Mouse (Mus musculus): ENCODE measurements around the gene Lamp2.
"Not testable (repeated sequence)": the region's sequence is repeated elsewhere in the genome, so short reads cannot be mapped to it uniquely, and the experiment has no call there.

Gene Lamp2

GRCm38 (mm10) chrX:38455890-38456634 lies at the start of gene Lamp2:
Gene Lamp2 (minus strand): TSS chrX:38456454.
- peak; percentile 84 to 90 for DNase-seq

DNA sequence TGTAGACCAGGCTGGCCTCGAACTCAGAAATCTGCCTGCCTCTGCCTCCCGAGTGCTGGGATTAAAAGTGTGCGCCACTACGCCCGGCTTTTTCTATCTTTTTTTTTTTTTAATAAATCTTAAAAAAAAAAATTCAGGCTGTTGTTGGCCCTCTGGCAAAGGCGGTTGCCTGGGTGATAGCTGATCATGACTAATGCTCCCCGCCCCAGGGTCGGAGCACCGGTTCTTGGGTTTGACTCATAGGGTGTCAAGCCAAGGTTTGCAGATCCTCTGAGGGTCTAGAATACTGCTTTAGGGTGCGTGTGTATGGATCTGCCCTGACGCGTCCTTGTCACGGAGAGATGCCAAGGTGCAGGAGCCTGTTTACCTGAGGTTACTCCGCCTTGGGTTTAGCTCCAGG lies 48.6 kb upstream of the Lamp2 start:
- DNase-seq, result no peak

DNA sequence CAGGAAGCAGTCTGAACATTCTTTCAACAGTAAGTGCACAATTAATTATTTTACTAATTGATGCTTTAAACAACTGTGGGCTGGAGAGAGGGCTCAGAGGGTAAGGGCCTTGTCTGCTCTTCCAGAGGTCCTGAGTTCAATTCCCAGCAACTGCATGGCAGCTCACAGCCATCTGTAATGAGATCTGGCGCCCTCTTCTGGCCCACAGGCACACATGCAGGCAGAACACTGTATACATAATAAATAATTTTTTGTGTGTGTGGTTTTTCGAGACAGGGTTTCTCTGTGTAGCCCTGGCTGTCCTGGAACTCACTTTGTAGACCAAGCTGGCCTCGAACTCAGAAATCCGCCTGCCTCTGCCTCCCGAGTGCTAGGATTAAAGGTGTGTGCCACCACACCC lies 45.9 kb upstream of the Lamp2 start:
- DNase-seq, result not testable (repeated sequence)

GRCm38 (mm10) chrX:38485464-38485863 lies 29.2 kb upstream of the Lamp2 start:
- not testable (repeated sequence) for DNase-seq

DNA sequence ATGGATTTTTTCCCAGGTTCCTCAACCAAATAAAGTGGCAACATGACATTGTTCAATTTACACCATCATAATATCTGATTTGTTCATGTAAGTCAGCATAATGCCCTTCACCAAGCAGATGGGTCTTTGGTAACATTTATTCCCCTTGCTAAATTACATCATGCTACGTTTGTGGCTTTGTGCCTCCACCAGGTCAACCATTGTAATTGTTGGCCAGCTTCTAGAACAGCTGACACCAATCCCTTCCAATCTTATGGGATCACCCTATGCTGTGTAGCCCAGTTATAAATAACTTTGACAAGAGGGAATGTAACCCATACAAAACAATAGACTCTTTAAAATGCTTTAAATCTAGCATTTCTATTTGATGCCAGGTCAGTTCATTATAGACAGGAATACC lies 22.3 kb upstream of the Lamp2 start:
- DNase-seq, result no peak

- peak; percentile 78 to 83 for DNase-seq
Observed at GRCm38 (mm10) chrX:38473537-38474299, 17.5 kb upstream of the Lamp2 start.

GRCm38 (mm10) chrX:38473164-38473536 lies 16.9 kb upstream of the Lamp2 start:
- DNase-seq, result peak in 1 of 2 experiments; percentile 6

DNA sequence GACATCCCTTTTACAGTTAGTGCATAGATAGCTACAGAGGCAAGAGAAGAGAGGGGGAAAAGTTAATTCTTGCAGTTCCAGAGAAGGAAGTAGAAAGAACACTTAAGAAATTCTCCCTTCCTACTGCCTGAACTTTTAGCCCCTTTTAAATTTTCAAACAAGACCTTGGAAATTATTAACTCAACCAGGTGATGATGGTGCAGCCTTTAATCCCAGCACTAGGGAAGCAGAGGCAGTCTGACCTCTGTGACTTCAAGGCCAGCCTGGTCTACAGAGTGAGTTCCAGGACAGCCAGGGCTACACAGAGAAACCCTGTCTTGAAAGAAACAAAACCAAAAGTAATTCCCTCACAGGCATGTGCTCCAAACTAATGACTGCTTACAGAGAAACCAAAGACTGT lies 10.0 kb upstream of the Lamp2 start:
- DNase-seq, result no peak

DNA sequence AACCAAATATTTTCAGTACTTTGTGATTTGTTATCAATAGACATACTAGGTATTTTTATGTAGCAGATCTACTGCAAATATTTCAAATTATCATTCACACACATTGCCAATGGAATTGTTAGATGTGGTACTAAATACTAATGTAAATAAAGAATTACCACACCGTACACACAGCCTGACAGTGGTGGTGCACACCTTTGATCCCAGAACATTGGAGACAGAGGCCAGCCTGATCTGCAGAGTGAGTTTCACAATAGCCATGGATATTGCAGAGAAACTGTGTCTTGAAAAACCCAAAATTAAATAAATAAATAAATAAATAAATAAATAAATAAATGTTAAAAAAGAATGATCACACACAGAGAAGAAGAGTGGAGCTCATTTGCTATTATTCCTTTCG lies 6.9 kb upstream of the Lamp2 start:
- no peak for DNase-seq

- DNase-seq, result no peak
Observed at GRCm38 (mm10) chrX:38462101-38462500, 5.8 kb upstream of the Lamp2 start.

DNA sequence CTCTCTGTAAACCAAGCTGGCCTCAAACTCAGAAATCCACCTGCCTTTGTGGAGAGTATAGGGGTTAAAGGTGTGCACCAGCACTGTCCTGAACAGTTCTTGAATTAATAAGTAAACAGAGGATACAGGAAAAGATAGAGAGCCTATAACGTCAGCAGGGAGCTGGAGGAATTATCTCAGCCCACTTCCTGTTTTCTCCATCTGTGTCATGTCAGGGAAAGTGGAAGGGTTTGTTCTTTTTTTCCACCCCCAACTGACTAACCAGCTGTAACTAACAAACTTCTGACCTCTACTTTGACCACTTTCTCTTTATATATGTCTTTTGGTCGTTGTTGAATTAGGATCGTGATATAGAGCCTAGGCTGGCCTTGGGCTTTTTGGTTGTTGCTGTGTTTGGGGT lies 4.6 kb upstream of the Lamp2 start:
- DNase-seq, result no peak

DNA sequence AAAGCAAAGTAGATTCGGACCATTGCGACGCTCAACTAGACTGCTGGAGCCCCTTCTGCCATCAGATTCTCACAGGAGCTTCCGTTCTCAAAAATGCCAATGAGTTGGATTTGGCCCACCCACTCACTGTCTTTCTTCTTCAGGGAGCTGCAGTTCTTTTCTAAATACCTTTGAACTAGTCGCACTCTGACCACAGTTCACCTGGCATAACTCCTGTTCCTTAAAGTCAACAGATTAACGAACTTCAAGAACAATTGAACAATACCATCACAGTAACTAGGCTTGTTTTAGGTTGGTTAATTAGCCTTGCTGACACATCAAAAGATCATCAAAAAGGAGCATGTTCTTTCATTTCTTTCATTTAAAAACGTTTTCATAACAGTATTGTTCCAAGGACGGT lies 2.8 kb upstream of the Lamp2 start:
- no peak for DNase-seq

GRCm38 (mm10) chrX:38456635-38457006 lies 367 bp upstream of the Lamp2 start:
- no peak for DNase-seq

GRCm38 (mm10) chrX:38455474-38455873 lies 780 bp downstream of the Lamp2 start:
- no peak for DNase-seq

DNA sequence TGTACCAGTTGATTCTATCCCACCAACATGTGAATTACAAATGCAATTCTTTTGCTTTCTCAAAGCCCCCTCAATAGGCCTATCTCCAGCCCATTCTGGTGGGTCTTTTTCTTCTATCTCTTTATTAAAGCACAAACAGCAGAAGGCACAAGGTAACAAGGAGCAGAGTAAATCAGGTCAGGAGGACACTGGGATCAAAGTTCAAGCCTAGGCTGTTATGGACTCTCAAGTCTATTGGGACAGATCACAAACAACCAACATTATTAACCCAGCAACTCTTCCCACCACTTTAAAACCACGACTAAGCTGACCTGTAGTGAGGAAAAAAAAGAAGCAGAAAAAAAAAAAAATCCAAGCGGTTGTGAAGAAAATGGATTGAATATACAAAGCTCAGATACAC lies 1.4 kb downstream of the Lamp2 start:
- DNase-seq, result no peak

DNA sequence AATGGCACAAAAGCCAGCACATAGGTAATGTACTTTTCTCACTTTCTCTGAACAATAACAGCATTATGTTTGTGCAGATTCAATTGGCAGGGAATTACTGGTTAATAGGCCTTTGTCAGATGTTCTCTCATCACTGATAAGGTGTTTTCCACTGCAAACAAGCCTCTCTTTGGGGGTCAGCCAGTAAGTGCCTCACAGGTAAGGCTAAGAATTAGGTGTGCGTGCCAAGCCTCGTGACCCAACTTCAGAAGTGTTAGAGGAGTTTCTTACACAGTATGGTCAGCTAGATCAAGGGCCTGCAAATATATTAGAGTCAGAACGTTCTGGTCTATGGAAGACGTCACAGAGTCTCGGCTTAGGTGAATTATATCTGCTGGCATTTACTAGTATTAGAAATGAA lies 2.3 kb downstream of the Lamp2 start:
- peak; percentile 32 to 62 for DNase-seq

DNA sequence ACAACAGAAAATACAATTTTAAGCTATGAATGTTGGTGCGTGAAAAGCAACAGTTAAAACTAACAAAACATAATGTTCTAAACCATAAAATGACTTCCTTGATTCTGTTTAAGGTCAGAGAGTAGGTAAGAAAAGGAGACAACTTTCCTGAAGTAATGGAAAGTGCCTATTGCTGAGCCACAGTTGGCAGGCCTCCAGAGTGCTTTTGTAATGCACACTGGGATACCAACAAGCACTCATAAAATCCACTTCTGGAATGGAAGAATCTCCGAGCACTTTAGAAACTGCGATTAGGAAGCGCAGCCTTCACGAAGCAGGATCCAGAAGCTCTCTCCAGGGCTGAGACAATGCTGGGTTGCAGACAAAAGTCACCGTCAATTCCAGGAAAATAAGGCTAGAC lies 5.8 kb downstream of the Lamp2 start:
- DNase-seq, result peak; percentile 66 to 70

- peak; percentile 17 to 39 for DNase-seq
Observed at GRCm38 (mm10) chrX:38445705-38446104, 10.5 kb downstream of the Lamp2 start.

DNA sequence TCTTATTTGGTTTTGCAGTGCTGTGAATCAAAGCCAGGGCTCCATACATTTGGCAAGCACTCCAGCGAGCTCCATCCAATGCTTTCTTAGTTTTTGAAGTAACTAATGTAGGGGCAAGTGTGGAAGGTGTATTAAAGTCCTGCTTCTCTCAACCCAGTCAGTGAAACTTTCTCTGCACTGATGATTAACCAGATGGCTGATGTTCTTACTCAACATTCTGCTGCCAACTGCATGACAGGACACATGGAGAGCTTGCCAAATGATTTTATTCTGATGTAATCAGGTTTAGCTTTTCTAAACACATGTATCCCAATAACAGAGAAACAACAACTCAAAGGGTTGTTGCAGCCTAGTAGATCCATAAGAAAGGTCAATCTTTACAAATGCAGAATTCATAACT lies 13.8 kb downstream of the Lamp2 start:
- no peak for DNase-seq

DNA sequence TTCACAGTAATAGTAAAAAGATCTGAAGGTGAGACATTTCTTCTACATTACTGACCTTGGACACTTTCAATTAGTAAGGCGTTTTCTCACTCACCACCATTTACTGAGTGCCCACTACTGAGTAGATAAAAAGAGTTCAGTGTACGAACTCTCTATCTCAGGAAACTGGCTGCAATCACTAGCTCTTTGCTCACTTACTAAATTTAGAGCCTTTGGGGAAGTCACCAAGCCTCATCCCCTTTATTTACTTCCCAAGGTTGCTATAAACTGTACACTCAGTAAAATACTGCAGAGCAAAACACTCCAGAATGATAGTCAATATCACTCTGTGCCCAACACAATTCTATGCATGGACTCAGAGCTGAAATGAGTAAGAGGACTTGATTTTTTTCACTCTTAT lies 16.6 kb downstream of the Lamp2 start:
- DNase-seq, result no peak

GRCm38 (mm10) chrX:38438147-38438791 lies 18.0 kb downstream of the Lamp2 start:
- peak; percentile 61 to 73 for DNase-seq

GRCm38 (mm10) chrX:38429455-38429854 lies 26.8 kb downstream of the Lamp2 start:
- DNase-seq, result no peak

GRCm38 (mm10) chrX:38428818-38429440 lies 27.3 kb downstream of the Lamp2 start:
- DNase-seq, result no peak

Measured in lung, adult 18-20 months (tissue).